Mouse (Mus musculus) bone marrow macrophage, adult 2 months (primary cell): ENCODE measurements around the gene Kcnj12.

ENCODE experiments used
- CTCF ChIP-seq: IDR thresholded peaks from 2 replicates; pipeline ENCODE4 v1.5.1; 2012; ENCODE audit warnings: low read depth, mild to moderate bottlenecking, low read length, moderate library complexity
- POLR2A ChIP-seq: IDR thresholded peaks from 2 replicates; pipeline ENCODE4 v1.6.1; 2012; ENCODE audit warnings: mild to moderate bottlenecking, low read depth, low read length, borderline replicate concordance

DNA sequence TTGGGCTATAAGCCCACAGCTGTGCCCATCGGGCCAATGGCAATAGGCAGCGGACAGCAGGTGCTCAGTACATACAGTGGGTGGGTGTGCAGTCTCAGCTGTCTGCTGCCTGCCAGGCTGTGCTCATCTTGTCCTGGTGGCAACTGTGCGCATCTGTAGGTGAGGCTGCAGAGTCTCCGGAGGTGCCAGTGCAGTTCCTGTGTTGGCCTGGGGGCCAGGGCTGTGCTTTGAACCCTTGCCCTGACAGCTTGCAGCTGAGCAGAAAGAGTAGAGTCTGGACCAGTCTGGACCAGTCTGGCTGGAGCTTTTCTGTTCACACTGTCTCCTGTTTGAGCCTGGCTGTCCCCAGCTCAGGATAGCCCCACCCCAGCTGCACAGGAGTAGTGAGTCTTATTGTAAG is 4.8 kb downstream of the Kcnj12 start:
- TF ChIP-seq CTCF (no peak), POLR2A (no peak)
